Mouse (Mus musculus): ENCODE data around the gene Rimkla. TPM values are rescaled to one million over a fixed set of nuclear protein-coding genes. Genes with fewer than 3 reads are reported as not detected.

Gene Rimkla
- total and polyA plus RNA-seq, 2 experiments from 2014 or later, result 3.0 to 6.4 TPM

DNA sequence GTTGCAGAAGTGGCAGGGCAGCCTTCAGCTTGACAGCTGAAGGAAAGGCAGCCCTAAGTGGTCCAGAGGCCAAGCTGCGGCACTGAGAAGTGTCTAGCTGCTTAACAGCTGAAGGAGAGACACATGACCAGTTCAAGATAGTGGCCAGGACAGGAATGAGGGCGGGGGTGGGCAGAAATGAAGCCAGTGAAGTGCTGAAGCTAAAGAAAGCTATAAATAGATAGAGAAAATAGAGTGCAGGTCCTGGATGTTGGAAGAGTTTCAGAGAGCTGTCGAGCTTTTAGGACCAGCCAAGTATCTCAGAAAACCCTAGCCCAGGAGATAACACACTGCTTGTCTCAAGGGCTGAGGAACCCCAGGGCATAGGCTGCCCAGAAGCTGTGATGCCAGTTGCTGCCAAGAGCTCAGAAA is 20.3 kb upstream of the Rimkla start:
- Histone ChIP-seq H3K27ac (ENCODE audit: low read depth) (peak overlapping the region; percentile 81), H3K9ac (replicated peaks; ENCODE audit: low read depth, low read length) (no peak overlapping the region), H3K9me3 (replicated peaks; ENCODE audit: control insufficient read depth, low read length) (no peaks in the 10 kb centered on the region), H3K4me2 (ENCODE audit: low read depth, low read length) (peak overlapping the region; percentile 20), H3K4me1 (ENCODE audit: control insufficient read depth, insufficient read depth) (0 out of 2 replicates have a peak, but pooled peaks cover 11% of the 10 kb centered on the region), H3K27me3 (ENCODE audit: control insufficient read depth, insufficient read depth, low read length) (no peaks in the 10 kb centered on the region), H3K36me3 (replicated peaks; ENCODE audit: control insufficient read depth, insufficient read depth, low read length) (no peaks in the 10 kb centered on the region), H3K4me3 (ENCODE audit: low read depth, low read length) (no peak overlapping the region)
- DNase-seq (ENCODE audit: low spot score) (peak; percentile 87), ATAC-seq (ENCODE audit: insufficient read depth, low read depth) (peak; percentile 94)
- peak; percentile 90 for TF ChIP-seq EP300 (IDR thresholded peaks at IDR 0.05; ENCODE audit: low read depth)
- no peak for TF ChIP-seq CTCF (IDR thresholded peaks at IDR 0.05; ENCODE audit: low read depth)
- 9% methylated on average over 3 of the region's 3 CpGs for WGBS

- Histone ChIP-seq H3K27me3 (ENCODE audit: control insufficient read depth, insufficient read depth, low read length) (no peaks in the 10 kb centered on the region), H3K9me3 (replicated peaks; ENCODE audit: control insufficient read depth, low read length) (no peaks in the 10 kb centered on the region), H3K4me1 (ENCODE audit: control insufficient read depth, insufficient read depth) (0 out of 2 replicates have a peak, but pooled peaks cover 11% of the 10 kb centered on the region), H3K4me2 (ENCODE audit: low read depth, low read length) (no peak overlapping the region), H3K36me3 (replicated peaks; ENCODE audit: control insufficient read depth, insufficient read depth, low read length) (no peaks in the 10 kb centered on the region), H3K27ac (ENCODE audit: low read depth) (no peak overlapping the region), H3K4me3 (ENCODE audit: low read depth, low read length) (no peak overlapping the region), H3K9ac (replicated peaks; ENCODE audit: low read depth, low read length) (no peak overlapping the region)
- TF ChIP-seq CTCF (IDR thresholded peaks at IDR 0.05; ENCODE audit: low read depth) (no peak), EP300 (IDR thresholded peaks at IDR 0.05; ENCODE audit: low read depth) (no peak)
- WGBS, result 81% methylated on average over 2 of the region's 2 CpGs
- DNase-seq (ENCODE audit: low spot score) (no peak), ATAC-seq (ENCODE audit: insufficient read depth, low read depth) (no peak)
Observed at GRCm38 (mm10) chr4:119511591-119511990, 19.2 kb upstream of the Rimkla start.

- WGBS, result 70% methylated on average over 5 of the region's 5 CpGs
- DNase-seq (ENCODE audit: low spot score) (no peak), ATAC-seq (ENCODE audit: insufficient read depth, low read depth) (no peak)
Observed at GRCm38 (mm10) chr4:119498319-119498848, 6.0 kb upstream of the Rimkla start.

DNA sequence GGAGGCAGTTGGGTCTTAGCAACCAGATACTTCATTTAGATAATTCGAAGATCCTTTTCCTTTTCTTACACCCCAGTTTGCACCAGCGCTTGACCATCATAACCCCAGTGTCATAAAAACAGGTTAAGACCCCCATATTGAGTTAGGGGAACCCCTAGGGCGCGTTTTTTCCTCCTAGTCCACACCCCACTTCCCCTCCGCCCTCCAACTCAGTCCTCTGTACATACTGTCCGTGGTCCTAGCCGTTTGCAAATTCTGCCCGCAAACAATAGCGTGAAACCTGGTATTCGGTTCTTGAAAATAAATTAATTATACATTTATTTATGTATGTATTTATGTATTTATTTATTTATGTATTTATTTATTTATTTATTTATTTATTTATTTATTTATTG is 502 bp upstream of the Rimkla start:
- Histone ChIP-seq H3K9ac (replicated peaks; ENCODE audit: low read depth, low read length) (peak overlapping the region; percentile 43), H3K4me2 (ENCODE audit: low read depth, low read length) (peak overlapping the region; percentile 93), H3K4me3 (ENCODE audit: low read depth, low read length) (peak overlapping the region; percentile 65), H3K27me3 (ENCODE audit: control insufficient read depth, insufficient read depth, low read length) (peaks cover 4% of the 10 kb centered on the region; the same call in 1 of the 2 replicates), H3K9me3 (replicated peaks; ENCODE audit: control insufficient read depth, low read length) (0 out of 2 replicates have a peak, but pooled peaks cover 3% of the 10 kb centered on the region), H3K27ac (ENCODE audit: low read depth) (no peak overlapping the region), H3K4me1 (ENCODE audit: control insufficient read depth, insufficient read depth) (peaks cover 6% of the 10 kb centered on the region; the same call in 1 of the 2 replicates), H3K36me3 (replicated peaks; ENCODE audit: control insufficient read depth, insufficient read depth, low read length) (no peaks in the 10 kb centered on the region)
- TF ChIP-seq CTCF (IDR thresholded peaks at IDR 0.05; ENCODE audit: low read depth) (no peak), EP300 (IDR thresholded peaks at IDR 0.05; ENCODE audit: low read depth) (no peak)
- DNase-seq (ENCODE audit: low spot score), result no peak
- 55% methylated on average over 10 of the region's 10 CpGs for WGBS
- no peak for ATAC-seq (ENCODE audit: insufficient read depth, low read depth)

More at GRCm38 (mm10) chr4:119498319-119498848, 6.0 kb upstream of the Rimkla start:
- Histone ChIP-seq H3K9me3 (replicated peaks; ENCODE audit: control insufficient read depth, low read length) (no peaks in the 10 kb centered on the region), H3K27ac (ENCODE audit: low read depth) (no peak overlapping the region), H3K4me1 (ENCODE audit: control insufficient read depth, insufficient read depth) (no peaks in the 10 kb centered on the region), H3K4me2 (ENCODE audit: low read depth, low read length) (no peak overlapping the region), H3K4me3 (ENCODE audit: low read depth, low read length) (no peak overlapping the region), H3K9ac (replicated peaks; ENCODE audit: low read depth, low read length) (no peak overlapping the region), H3K36me3 (replicated peaks; ENCODE audit: control insufficient read depth, insufficient read depth, low read length) (no peaks in the 10 kb centered on the region), H3K27me3 (ENCODE audit: control insufficient read depth, insufficient read depth, low read length) (peaks cover 2% of the 10 kb centered on the region; the same call in 1 of the 2 replicates)
- TF ChIP-seq CTCF (IDR thresholded peaks at IDR 0.05; ENCODE audit: low read depth) (no peak), EP300 (IDR thresholded peaks at IDR 0.05; ENCODE audit: low read depth) (no peak)

GRCm38 (mm10) chr4:119490806-119491205 is 1.6 kb downstream of the Rimkla start:
- no peak overlapping the region for H3K4me2 ChIP-seq (ENCODE audit: low read depth, low read length)
- H3K27ac ChIP-seq (ENCODE audit: low read depth), result no peak overlapping the region
- 70% methylated on average over 3 of the region's 3 CpGs for WGBS
- peaks cover 6% of the 10 kb centered on the region; the same call in 1 of the 2 replicates for H3K4me1 ChIP-seq (ENCODE audit: control insufficient read depth, insufficient read depth)
- 0 out of 2 replicates have a peak, but pooled peaks cover 3% of the 10 kb centered on the region for H3K9me3 ChIP-seq (replicated peaks; ENCODE audit: control insufficient read depth, low read length)
- no peaks in the 10 kb centered on the region for H3K36me3 ChIP-seq (replicated peaks; ENCODE audit: control insufficient read depth, insufficient read depth, low read length)
- DNase-seq (ENCODE audit: low spot score), result no peak
- peaks cover 4% of the 10 kb centered on the region; the same call in 1 of the 2 replicates for H3K27me3 ChIP-seq (ENCODE audit: control insufficient read depth, insufficient read depth, low read length)
- H3K9ac ChIP-seq (replicated peaks; ENCODE audit: low read depth, low read length), result no peak overlapping the region
- TF ChIP-seq CTCF (IDR thresholded peaks at IDR 0.05; ENCODE audit: low read depth) (peak; percentile 40), EP300 (IDR thresholded peaks at IDR 0.05; ENCODE audit: low read depth) (no peak)
- no peak overlapping the region for H3K4me3 ChIP-seq (ENCODE audit: low read depth, low read length)
- ATAC-seq (ENCODE audit: insufficient read depth, low read depth), result no peak
